Mouse (Mus musculus): ENCODE measurements around the gene Nckap1l. TPM values are rescaled to one million over a fixed set of nuclear protein-coding genes. Genes with fewer than 3 reads are reported as not detected.

Nckap1l gene
- total and polyA plus RNA-seq, 3 experiments: 17.9 to 27.1 TPM; not detected in 1

DNA sequence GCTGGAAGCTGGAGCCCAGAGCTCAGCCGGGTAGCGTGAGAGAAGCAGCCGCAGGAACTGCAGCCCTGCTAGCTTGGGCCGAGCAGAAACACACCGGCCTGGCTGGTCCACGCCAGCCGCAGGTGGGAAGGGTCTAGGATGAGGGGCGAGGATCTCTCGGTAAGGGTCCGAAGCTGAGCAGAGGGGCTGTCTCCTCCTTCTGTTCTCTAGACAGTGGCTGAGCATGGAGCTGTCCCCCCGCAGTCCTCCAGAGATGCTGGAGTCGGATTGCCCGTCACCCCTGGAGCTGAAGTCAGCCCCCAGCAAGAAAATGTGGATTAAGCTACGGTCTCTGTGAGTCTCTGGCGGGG is 49.6 kb downstream of the Nckap1l start:
- no peaks in the 10 kb centered on the region for H3K79me2 ChIP-seq (ENCODE audit: control insufficient read depth, insufficient read depth, low read length, poor library complexity)
- no peaks in the 10 kb centered on the region for H3K4me1 ChIP-seq (ENCODE audit: control insufficient read depth in 1 of 2, insufficient read depth in 2 of 2, low read length in 2 of 2)
- H3K9me3 ChIP-seq (replicated peaks; ENCODE audit: insufficient read depth, low read length): no peaks in the 10 kb centered on the region
- no peaks in the 10 kb centered on the region; a peak in 1 of 4 replicates for H3K36me3 ChIP-seq (ENCODE audit: control insufficient read depth in 1 of 2, insufficient read depth in 2 of 2, low read length in 2 of 2)
- H3K27me3 ChIP-seq (ENCODE audit: control insufficient read depth in 1 of 2, insufficient read depth in 2 of 2, low read length in 2 of 2): no peaks in the 10 kb centered on the region
- no peak overlapping the region for H3K27ac ChIP-seq (ENCODE audit: control insufficient read depth, low read depth, low read length)
- no peak overlapping the region for H3K9ac ChIP-seq (ENCODE audit: control insufficient read depth, low read depth, low read length, poor library complexity, severe bottlenecking)
- TF ChIP-seq MAX (IDR thresholded peaks at IDR 0.05; ENCODE audit: low read length) (no peak), USF2 (IDR thresholded peaks at IDR 0.05; ENCODE audit: borderline replicate concordance in 1 of 2, insufficient read depth in 1 of 2, low read depth in 1 of 2, low read length in 2 of 2) (no peak)
- no peak for DNase-seq (ENCODE audit: low read depth, low spot score)
- no peak overlapping the region for H3K4me3 ChIP-seq (ENCODE audit: control insufficient read depth in 1 of 2, insufficient read depth in 1 of 2, low read depth in 2 of 2, low read length in 2 of 2)

DNA sequence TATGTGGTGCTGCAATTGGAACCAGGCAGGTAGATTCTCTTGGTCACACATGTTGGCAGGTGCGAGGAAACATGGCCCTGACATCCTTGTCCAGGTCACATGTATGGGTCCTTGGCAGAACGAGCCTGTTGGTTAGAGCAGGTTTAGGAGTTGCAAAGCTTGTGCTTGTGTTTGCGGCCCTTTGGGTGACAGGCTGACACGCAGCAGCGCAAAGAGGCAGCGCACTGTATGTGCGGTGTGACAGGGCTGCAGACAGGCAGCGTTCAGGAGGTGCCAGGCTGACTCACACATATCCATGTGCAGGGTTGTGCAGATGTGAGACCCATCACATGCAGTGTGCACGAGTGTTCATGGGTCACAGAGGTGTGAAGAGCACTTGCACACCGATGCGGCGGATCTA is 50.1 kb downstream of the Nckap1l start:
- no peak overlapping the region for H3K27ac ChIP-seq (ENCODE audit: control insufficient read depth, low read depth, low read length)

DNA sequence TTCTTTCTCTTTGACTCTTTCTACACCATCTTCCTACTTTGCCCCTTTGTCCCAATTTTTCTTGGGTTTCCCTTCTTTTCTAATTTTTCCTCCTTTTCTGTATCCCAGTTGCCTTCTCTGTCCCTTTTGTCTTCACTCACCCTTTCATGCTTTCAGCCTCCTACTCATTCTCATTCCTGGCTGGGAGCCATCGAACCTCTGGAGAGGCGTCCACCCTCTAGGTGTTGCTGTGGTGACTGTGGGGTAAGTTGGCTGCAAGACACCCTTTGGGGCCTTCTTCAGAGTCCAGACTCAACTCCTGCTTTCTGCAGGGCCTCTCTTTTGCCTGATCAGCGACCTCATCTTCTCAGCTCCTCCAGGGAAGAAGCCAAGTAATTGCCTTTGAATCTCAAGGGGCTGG is 55.7 kb downstream of the Nckap1l start:
- no peaks in the 10 kb centered on the region for H3K4me1 ChIP-seq (ENCODE audit: control insufficient read depth in 1 of 2, insufficient read depth in 2 of 2, low read length in 2 of 2)
- H3K9ac ChIP-seq (ENCODE audit: control insufficient read depth, low read depth, low read length, poor library complexity, severe bottlenecking): no peak overlapping the region
- no peak for TF ChIP-seq MAZ (IDR thresholded peaks at IDR 0.05; ENCODE audit: low read depth, low read length)
- no peak for TF ChIP-seq SIN3A (IDR thresholded peaks at IDR 0.05; ENCODE audit: low read length)
- no peak for TF ChIP-seq POLR2AphosphoS2 (IDR thresholded peaks at IDR 0.05; ENCODE audit: low read length)
- no peak for TF ChIP-seq MXI1 (IDR thresholded peaks at IDR 0.05; ENCODE audit: low read depth, low read length)
- TF ChIP-seq SMC3 (IDR thresholded peaks at IDR 0.05; ENCODE audit: low read depth, low read length): no peak
- no peak for TF ChIP-seq MYC (IDR thresholded peaks at IDR 0.05; ENCODE audit: low read depth, low read length)
- no peak for TF ChIP-seq USF2 (IDR thresholded peaks at IDR 0.05; ENCODE audit: borderline replicate concordance in 1 of 2, insufficient read depth in 1 of 2, low read depth in 1 of 2, low read length in 2 of 2)
- no peak for TF ChIP-seq JUND (IDR thresholded peaks at IDR 0.05; ENCODE audit: low read depth, low read length)
- no peak for TF ChIP-seq ZNF384 (IDR thresholded peaks at IDR 0.05; ENCODE audit: low read depth, low read length)
- no peak for TF ChIP-seq GABPA (IDR thresholded peaks at IDR 0.05; ENCODE audit: low read depth, low read length)
- TF ChIP-seq RAD21 (IDR thresholded peaks at IDR 0.05; ENCODE audit: low read depth, low read length): no peak
- no peak for TF ChIP-seq RCOR1 (IDR thresholded peaks at IDR 0.05; ENCODE audit: low read depth, low read length)
- no peak for TF ChIP-seq CHD1 (IDR thresholded peaks at IDR 0.05; ENCODE audit: low read depth, low read length)
- no peak for TF ChIP-seq ELF1 (IDR thresholded peaks at IDR 0.05; ENCODE audit: low read depth, low read length)
- no peak for TF ChIP-seq TBP (IDR thresholded peaks at IDR 0.05; ENCODE audit: low read depth, low read length)
- no peak for TF ChIP-seq MAX (IDR thresholded peaks at IDR 0.05; ENCODE audit: low read length)
- no peak for TF ChIP-seq POLR2AphosphoS5 (IDR thresholded peaks at IDR 0.05; ENCODE audit: borderline replicate concordance, low read depth, low read length)
- no peak for TF ChIP-seq EP300 (IDR thresholded peaks at IDR 0.05; ENCODE audit: low read depth in 1 of 2, low read length in 2 of 2)
- DNase-seq (ENCODE audit: low read depth, low spot score): no peak
- no peak overlapping the region for H3K4me3 ChIP-seq (ENCODE audit: control insufficient read depth in 1 of 2, insufficient read depth in 1 of 2, low read depth in 2 of 2, low read length in 2 of 2)
- no peaks in the 10 kb centered on the region for H3K79me2 ChIP-seq (ENCODE audit: control insufficient read depth, insufficient read depth, low read length, poor library complexity)
- H3K9me3 ChIP-seq (replicated peaks; ENCODE audit: insufficient read depth, low read length): no peaks in the 10 kb centered on the region
- H3K27me3 ChIP-seq (ENCODE audit: control insufficient read depth in 1 of 2, insufficient read depth in 2 of 2, low read length in 2 of 2): no peaks in the 10 kb centered on the region
- H3K36me3 ChIP-seq (ENCODE audit: control insufficient read depth in 1 of 2, insufficient read depth in 2 of 2, low read length in 2 of 2): no peaks in the 10 kb centered on the region
- no peak overlapping the region for H3K27ac ChIP-seq (ENCODE audit: control insufficient read depth, low read depth, low read length)

More for the DNA sequence above, 50.1 kb downstream of the Nckap1l start:
- H3K9me3 ChIP-seq (replicated peaks; ENCODE audit: insufficient read depth, low read length): no peaks in the 10 kb centered on the region
- no peak overlapping the region for H3K9ac ChIP-seq (ENCODE audit: control insufficient read depth, low read depth, low read length, poor library complexity, severe bottlenecking)
- H3K36me3 ChIP-seq (ENCODE audit: control insufficient read depth in 1 of 2, insufficient read depth in 2 of 2, low read length in 2 of 2): no peaks in the 10 kb centered on the region; a peak in 1 of 4 replicates
- no peak for DNase-seq (ENCODE audit: low read depth, low spot score)
- no peak overlapping the region for H3K4me3 ChIP-seq (ENCODE audit: control insufficient read depth in 1 of 2, insufficient read depth in 1 of 2, low read depth in 2 of 2, low read length in 2 of 2)
- H3K79me2 ChIP-seq (ENCODE audit: control insufficient read depth, insufficient read depth, low read length, poor library complexity): no peaks in the 10 kb centered on the region
- TF ChIP-seq TAL1 (IDR thresholded peaks at IDR 0.05; ENCODE audit: low read length) (no peak), ELF1 (IDR thresholded peaks at IDR 0.05; ENCODE audit: low read depth, low read length) (no peak), E2F4 (IDR thresholded peaks at IDR 0.05; ENCODE audit: borderline replicate concordance, low read depth, low read length) (no peak), USF1 (IDR thresholded peaks at IDR 0.05; ENCODE audit: low read depth, low read length) (no peak), KAT2A (conservative IDR thresholded peaks at IDR 0.05; ENCODE audit: low read depth, low read length) (no peak), TCF12 (IDR thresholded peaks at IDR 0.05; ENCODE audit: low read depth, low read length) (no peak), GABPA (IDR thresholded peaks at IDR 0.05; ENCODE audit: low read depth, low read length) (no peak), RCOR1 (IDR thresholded peaks at IDR 0.05; ENCODE audit: low read depth, low read length) (no peak), NRF1 (IDR thresholded peaks at IDR 0.05; ENCODE audit: insufficient read depth, low read depth, low read length, poor library complexity, severe bottlenecking) (no peak), ETS1 (IDR thresholded peaks at IDR 0.05; ENCODE audit: low read depth, low read length) (no peak), TBP (IDR thresholded peaks at IDR 0.05; ENCODE audit: low read depth, low read length) (no peak), RAD21 (IDR thresholded peaks at IDR 0.05; ENCODE audit: low read depth, low read length) (no peak), POLR2AphosphoS5 (IDR thresholded peaks at IDR 0.05; ENCODE audit: borderline replicate concordance, low read depth, low read length) (no peak), UBTF (IDR thresholded peaks at IDR 0.05; ENCODE audit: borderline replicate concordance, insufficient read depth, low read depth, low read length) (no peak), ZNF384 (IDR thresholded peaks at IDR 0.05; ENCODE audit: low read depth, low read length) (no peak), ZC3H11A (IDR thresholded peaks at IDR 0.05; ENCODE audit: low read depth, low read length) (no peak)
- no peaks in the 10 kb centered on the region for H3K4me1 ChIP-seq (ENCODE audit: control insufficient read depth in 1 of 2, insufficient read depth in 2 of 2, low read length in 2 of 2)
- H3K27me3 ChIP-seq (ENCODE audit: control insufficient read depth in 1 of 2, insufficient read depth in 2 of 2, low read length in 2 of 2): no peaks in the 10 kb centered on the region

Data from MEL (cell line).